Mouse (Mus musculus): ENCODE measurements around the gene Fndc8. TPM values are rescaled to one million over a fixed set of nuclear protein-coding genes. Genes with fewer than 3 reads are reported as not detected.
"Not testable (repeated sequence)": the region's sequence is repeated elsewhere in the genome, so short reads cannot be mapped to it uniquely, and the experiment has no call there.

Fndc8 gene
- polyA plus RNA-seq, 1 experiment from 2014 or later = 0.67 TPM

GRCm38 (mm10) chr11:82921691-82922090 is 29.8 kb downstream of the Fndc8 start:
- no peak overlapping the region for H3K27ac ChIP-seq (replicated peaks)
- H3K4me3 ChIP-seq (replicated peaks) = no peak overlapping the region
- H3K36me3 ChIP-seq = no peaks in the 10 kb centered on the region
- H3K9ac ChIP-seq (replicated peaks) = no peak overlapping the region
- no peak overlapping the region for H3K4me2 ChIP-seq
- no peak for ATAC-seq (ENCODE audit: low FRiP score)
- H3K27me3 ChIP-seq (replicated peaks) = peaks cover 15% of the 10 kb centered on the region
- 64% methylated on average over 4 of the region's 4 CpGs for WGBS
- no peaks in the 10 kb centered on the region for H3K9me3 ChIP-seq (replicated peaks)
- H3K4me1 ChIP-seq = no peaks in the 10 kb centered on the region

- WGBS = 84% methylated on average over 6 of the region's 6 CpGs
- H3K27me3 ChIP-seq (replicated peaks) = peaks cover 31% of the 10 kb centered on the region
- not testable (repeated sequence) for H3K36me3 ChIP-seq
These were observed 32.0 kb downstream of the Fndc8 start for GRCm38 (mm10) chr11:82923910-82924309.

GRCm38 (mm10) chr11:82928897-82929632 is 37.1 kb downstream of the Fndc8 start:
- Histone ChIP-seq H3K4me3 (replicated peaks) (no peak overlapping the region), H3K9me3 (replicated peaks) (no peaks in the 10 kb centered on the region), H3K27me3 (replicated peaks) (peaks cover 51% of the 10 kb centered on the region), H3K27ac (replicated peaks) (no peak overlapping the region), H3K4me1 (peaks cover 23% of the 10 kb centered on the region), H3K9ac (replicated peaks) (no peak overlapping the region), H3K4me2 (no peak overlapping the region), H3K36me3 (no peaks in the 10 kb centered on the region)
- WGBS = 37% methylated on average over 20 of the region's 20 CpGs
- ATAC-seq (ENCODE audit: low FRiP score) = no peak

More at GRCm38 (mm10) chr11:82923910-82924309, 32.0 kb downstream of the Fndc8 start:
- not testable (repeated sequence) for ATAC-seq (ENCODE audit: low FRiP score); H3K4me1 ChIP-seq; H3K9me3 ChIP-seq (replicated peaks); H3K27ac ChIP-seq (replicated peaks); H3K4me2 ChIP-seq; H3K9ac ChIP-seq (replicated peaks); H3K4me3 ChIP-seq (replicated peaks)

GRCm38 (mm10) chr11:82929633-82929950 is 37.7 kb downstream of the Fndc8 start:
- Histone ChIP-seq H3K4me3 (replicated peaks) (no peak overlapping the region), H3K27me3 (replicated peaks) (peaks cover 56% of the 10 kb centered on the region), H3K4me2 (peak overlapping the region; percentile 98)

GRCm38 (mm10) chr11:82930391-82930955 is 38.5 kb downstream of the Fndc8 start:
- Histone ChIP-seq H3K27me3 (replicated peaks) (peaks cover 56% of the 10 kb centered on the region), H3K4me2 (peak overlapping the region; percentile 98), H3K4me1 (peaks cover 23% of the 10 kb centered on the region), H3K9ac (replicated peaks) (peak overlapping the region; percentile 37), H3K4me3 (replicated peaks) (peak overlapping the region; percentile 50)
- ATAC-seq (ENCODE audit: low FRiP score); H3K9me3 ChIP-seq (replicated peaks); H3K27ac ChIP-seq (replicated peaks); H3K36me3 ChIP-seq: not testable (repeated sequence)
- under 1% methylated on average over 70 of the region's 85 CpGs for WGBS

More at GRCm38 (mm10) chr11:82929633-82929950, 37.7 kb downstream of the Fndc8 start:
- no peak overlapping the region for H3K27ac ChIP-seq (replicated peaks)
- no peak overlapping the region for H3K9ac ChIP-seq (replicated peaks)
- H3K36me3 ChIP-seq = no peaks in the 10 kb centered on the region
- WGBS = 60% methylated on average over 3 of the region's 3 CpGs
- no peaks in the 10 kb centered on the region for H3K9me3 ChIP-seq (replicated peaks)
- no peak for ATAC-seq (ENCODE audit: low FRiP score)
- peaks cover 23% of the 10 kb centered on the region for H3K4me1 ChIP-seq

- ATAC-seq (ENCODE audit: low FRiP score); H3K9me3 ChIP-seq (replicated peaks); H3K27ac ChIP-seq (replicated peaks); H3K36me3 ChIP-seq: not testable (repeated sequence)
- peaks cover 62% of the 10 kb centered on the region for H3K27me3 ChIP-seq (replicated peaks)
- peaks cover 23% of the 10 kb centered on the region for H3K4me1 ChIP-seq
- H3K4me2 ChIP-seq = peak overlapping the region; percentile 98
- peak overlapping the region; percentile 50 for H3K4me3 ChIP-seq (replicated peaks)
- WGBS = under 1% methylated on average over 62 of the region's 63 CpGs
- H3K9ac ChIP-seq (replicated peaks) = peak overlapping the region; percentile 37; the same call in 1 of the 2 replicates
These were observed 39.2 kb downstream of the Fndc8 start for GRCm38 (mm10) chr11:82931161-82931560.

GRCm38 (mm10) chr11:82931671-82932450 is 39.9 kb downstream of the Fndc8 start:
- Histone ChIP-seq H3K4me2 (peak overlapping the region; percentile 98), H3K9ac (replicated peaks) (peak overlapping the region; percentile 37), H3K27me3 (replicated peaks) (peaks cover 64% of the 10 kb centered on the region), H3K4me3 (replicated peaks) (peak overlapping the region; percentile 50), H3K4me1 (peaks cover 23% of the 10 kb centered on the region)
- H3K36me3 ChIP-seq; ATAC-seq (ENCODE audit: low FRiP score); H3K9me3 ChIP-seq (replicated peaks); H3K27ac ChIP-seq (replicated peaks): not testable (repeated sequence)
- under 1% methylated on average over 97 of the region's 119 CpGs for WGBS

- H3K9ac ChIP-seq (replicated peaks) = peak overlapping the region; percentile 14; the same call in 1 of the 2 replicates
- peak overlapping the region; percentile 98 for H3K4me2 ChIP-seq
- under 1% methylated on average over 29 of the region's 29 CpGs for WGBS
- ATAC-seq (ENCODE audit: low FRiP score) = no peak
- peak overlapping the region; percentile 50 for H3K4me3 ChIP-seq (replicated peaks)
- H3K27me3 ChIP-seq (replicated peaks) = peaks cover 62% of the 10 kb centered on the region
- H3K27ac ChIP-seq (replicated peaks) = no peak overlapping the region
- H3K36me3 ChIP-seq = no peaks in the 10 kb centered on the region
- peaks cover 23% of the 10 kb centered on the region for H3K4me1 ChIP-seq
- H3K9me3 ChIP-seq (replicated peaks) = no peaks in the 10 kb centered on the region
These were observed 41.3 kb downstream of the Fndc8 start for GRCm38 (mm10) chr11:82933186-82933585.

GRCm38 (mm10) chr11:82943336-82943735 is 51.4 kb downstream of the Fndc8 start:
- Histone ChIP-seq H3K27ac (replicated peaks) (no peak overlapping the region), H3K36me3 (no peaks in the 10 kb centered on the region), H3K4me3 (replicated peaks) (no peak overlapping the region), H3K27me3 (replicated peaks) (peaks cover 16% of the 10 kb centered on the region), H3K4me1 (no peaks in the 10 kb centered on the region), H3K4me2 (no peak overlapping the region), H3K9ac (replicated peaks) (no peak overlapping the region), H3K9me3 (replicated peaks) (no peaks in the 10 kb centered on the region)
- WGBS = 55% methylated on average over 6 of the region's 6 CpGs
- ATAC-seq (ENCODE audit: low FRiP score) = no peak

- WGBS = 81% methylated on average over 2 of the region's 2 CpGs
- no peak for ATAC-seq (ENCODE audit: low FRiP score)
- H3K4me1 ChIP-seq = no peaks in the 10 kb centered on the region
These were observed 53.7 kb downstream of the Fndc8 start for GRCm38 (mm10) chr11:82945636-82946035.

GRCm38 (mm10) chr11:82947457-82947856 is 55.5 kb downstream of the Fndc8 start:
- Histone ChIP-seq H3K27ac (replicated peaks) (no peak overlapping the region), H3K36me3 (no peaks in the 10 kb centered on the region), H3K9ac (replicated peaks) (no peak overlapping the region), H3K4me2 (no peak overlapping the region), H3K9me3 (replicated peaks) (no peaks in the 10 kb centered on the region), H3K27me3 (replicated peaks) (peaks cover 30% of the 10 kb centered on the region), H3K4me1 (peaks cover 12% of the 10 kb centered on the region), H3K4me3 (replicated peaks) (no peak overlapping the region)
- ATAC-seq (ENCODE audit: low FRiP score) = no peak
- WGBS = 48% methylated on average over 4 of the region's 4 CpGs

More at GRCm38 (mm10) chr11:82945636-82946035, 53.7 kb downstream of the Fndc8 start:
- Histone ChIP-seq H3K4me2 (no peak overlapping the region), H3K9ac (replicated peaks) (no peak overlapping the region), H3K36me3 (no peaks in the 10 kb centered on the region), H3K9me3 (replicated peaks) (no peaks in the 10 kb centered on the region), H3K27ac (replicated peaks) (no peak overlapping the region), H3K4me3 (replicated peaks) (no peak overlapping the region), H3K27me3 (replicated peaks) (peaks cover 15% of the 10 kb centered on the region)
